Mouse (Mus musculus) induced T-regulatory cell, adult 2 months (primary cell): ENCODE results near the gene Tmcc3.
A peak's percentile ranks its signal among the peaks of the same experiment; 100 is the strongest.
"Not testable (repeated sequence)": the region's sequence is repeated elsewhere in the genome, so short reads cannot be mapped to it uniquely, and the experiment has no call there.

Experiments used
- DNase-seq: peaks from one replicate; pipeline ENCODE4 v3.0.0-alpha.2; 2012; ENCODE audit warnings: low read depth

Gene Tmcc3

GRCm38 (mm10) chr10:94575958-94576357 is 264.2 kb downstream of the Tmcc3 start:
- no peak for DNase-seq

GRCm38 (mm10) chr10:94578870-94579269 is 267.1 kb downstream of the Tmcc3 start:
- no peak for DNase-seq

GRCm38 (mm10) chr10:94581384-94581783 is 269.6 kb downstream of the Tmcc3 start:
- no peak for DNase-seq

- no peak for DNase-seq
These were observed 272.0 kb downstream of the Tmcc3 start for GRCm38 (mm10) chr10:94583714-94584113.

GRCm38 (mm10) chr10:94584851-94585359 is 273.2 kb downstream of the Tmcc3 start:
- DNase-seq, result no peak

GRCm38 (mm10) chr10:94585819-94586218 is 274.1 kb downstream of the Tmcc3 start:
- no peak for DNase-seq

- no peak for DNase-seq
These were observed 277.2 kb downstream of the Tmcc3 start for GRCm38 (mm10) chr10:94588976-94589375.

- no peak for DNase-seq
These were observed 284.0 kb downstream of the Tmcc3 start for GRCm38 (mm10) chr10:94595705-94596104.

- not testable (repeated sequence) for DNase-seq
These were observed 288.1 kb downstream of the Tmcc3 start for GRCm38 (mm10) chr10:94599846-94600245.

- DNase-seq, result no peak
These were observed 289.3 kb downstream of the Tmcc3 start for GRCm38 (mm10) chr10:94601034-94601433.

- DNase-seq, result peak; percentile 7
These were observed 293.7 kb downstream of the Tmcc3 start for GRCm38 (mm10) chr10:94605491-94605890.

- peak; percentile 75 for DNase-seq
These were observed 297.6 kb downstream of the Tmcc3 start for GRCm38 (mm10) chr10:94609309-94609777.

GRCm38 (mm10) chr10:94611228-94611968 is 299.6 kb downstream of the Tmcc3 start:
- DNase-seq, result no peak

GRCm38 (mm10) chr10:94611969-94612440 is 300.3 kb downstream of the Tmcc3 start:
- no peak for DNase-seq

- no peak for DNase-seq
These were observed 307.8 kb downstream of the Tmcc3 start for GRCm38 (mm10) chr10:94619586-94619985.

- DNase-seq, result no peak
These were observed 308.8 kb downstream of the Tmcc3 start for GRCm38 (mm10) chr10:94620561-94620960.

GRCm38 (mm10) chr10:94621420-94622225 is 309.9 kb downstream of the Tmcc3 start:
- DNase-seq, result no peak

GRCm38 (mm10) chr10:94622281-94622680 is 310.5 kb downstream of the Tmcc3 start:
- DNase-seq, result no peak

GRCm38 (mm10) chr10:94622828-94623227 is 311.1 kb downstream of the Tmcc3 start:
- DNase-seq, result no peak

- DNase-seq, result peak; percentile 71
These were observed 311.9 kb downstream of the Tmcc3 start for GRCm38 (mm10) chr10:94623617-94624016.

- DNase-seq, result no peak
These were observed 313.3 kb downstream of the Tmcc3 start for GRCm38 (mm10) chr10:94625036-94625435.

- DNase-seq, result no peak
These were observed 313.9 kb downstream of the Tmcc3 start for GRCm38 (mm10) chr10:94625606-94626005.
